Mouse (Mus musculus): ENCODE results near the gene Camta1. TPM values are rescaled to one million over a fixed set of nuclear protein-coding genes. Genes with fewer than 3 reads are reported as not detected.

The Camta1 gene
- total RNA-seq, 2 experiments from 2014 or later = 152 to 172 TPM

DNA sequence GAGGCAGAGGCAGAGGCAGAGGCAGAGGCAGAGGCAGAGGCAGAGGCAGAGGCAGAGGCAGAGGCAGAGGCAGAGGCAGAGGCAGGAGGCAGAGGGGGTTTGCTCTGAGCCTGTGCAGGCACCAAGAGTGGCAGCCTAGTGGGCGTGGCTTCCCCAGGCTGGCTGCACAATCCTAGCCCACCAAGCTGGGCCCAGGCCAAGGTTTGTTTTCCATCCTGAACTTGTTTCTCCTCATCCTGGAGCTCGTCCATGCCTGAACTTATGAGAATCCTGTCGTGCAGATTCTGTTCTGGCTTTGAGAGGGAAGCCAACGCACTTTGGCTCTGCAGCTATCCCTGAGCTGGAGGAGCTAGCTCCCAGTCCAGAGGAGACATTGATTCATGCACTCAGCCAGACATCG lies 123.4 kb downstream of the Camta1 start:
- peak; percentile 43 for DNase-seq

DNA sequence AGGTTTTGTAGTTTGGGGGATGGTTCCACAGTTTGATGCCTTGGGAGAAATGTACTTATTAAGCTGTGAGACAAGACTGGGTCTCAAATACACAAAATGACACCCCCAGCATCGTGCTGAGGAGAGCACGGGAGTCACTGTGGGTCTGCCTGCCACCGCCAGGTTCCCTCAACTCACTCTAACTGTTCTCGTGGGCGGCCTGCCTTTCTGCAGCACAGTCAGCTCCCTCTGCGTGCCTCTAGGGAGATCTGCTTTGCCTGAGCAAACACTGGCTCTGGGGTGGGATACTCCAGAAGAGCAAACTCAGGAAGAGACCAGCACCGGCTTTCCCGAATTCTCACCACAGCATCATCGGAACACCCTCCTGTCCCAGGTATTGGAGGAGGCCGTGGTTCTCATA lies 129.0 kb downstream of the Camta1 start:
- DNase-seq = no peak

DNA sequence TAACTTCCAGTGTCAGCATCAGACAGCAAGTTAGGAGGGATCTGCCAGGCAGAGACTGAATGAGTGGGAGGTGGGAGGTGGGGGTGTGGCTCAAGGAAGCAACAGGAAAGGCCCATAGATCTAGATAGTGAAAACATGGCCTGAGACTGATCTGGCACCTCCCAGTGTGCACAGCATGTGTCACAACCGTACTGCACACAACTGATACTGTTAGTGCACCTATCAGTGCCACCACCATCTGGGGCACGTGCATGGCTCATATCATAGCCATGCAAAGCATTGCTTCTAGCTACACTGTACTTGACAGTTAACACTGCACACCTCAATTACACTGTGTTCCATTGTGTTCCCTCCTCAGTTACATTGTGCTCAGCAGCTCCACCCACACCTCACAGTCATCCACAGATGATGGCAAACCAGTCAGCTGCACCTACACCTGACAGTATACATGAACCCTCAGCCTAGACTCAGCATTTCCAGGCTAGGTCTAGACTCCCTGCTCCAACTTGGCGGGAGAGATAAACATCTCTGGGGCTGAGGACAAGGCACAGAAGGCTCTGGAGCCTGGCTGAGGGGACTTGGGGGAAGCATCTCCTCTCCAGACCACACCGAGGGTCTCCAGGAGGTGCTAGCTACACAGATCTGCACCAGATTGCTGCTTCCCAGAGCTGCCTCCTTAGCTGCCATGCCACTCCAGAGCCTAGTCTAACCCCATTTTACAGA lies 131.5 kb downstream of the Camta1 start:
- DNase-seq = no peak

DNA sequence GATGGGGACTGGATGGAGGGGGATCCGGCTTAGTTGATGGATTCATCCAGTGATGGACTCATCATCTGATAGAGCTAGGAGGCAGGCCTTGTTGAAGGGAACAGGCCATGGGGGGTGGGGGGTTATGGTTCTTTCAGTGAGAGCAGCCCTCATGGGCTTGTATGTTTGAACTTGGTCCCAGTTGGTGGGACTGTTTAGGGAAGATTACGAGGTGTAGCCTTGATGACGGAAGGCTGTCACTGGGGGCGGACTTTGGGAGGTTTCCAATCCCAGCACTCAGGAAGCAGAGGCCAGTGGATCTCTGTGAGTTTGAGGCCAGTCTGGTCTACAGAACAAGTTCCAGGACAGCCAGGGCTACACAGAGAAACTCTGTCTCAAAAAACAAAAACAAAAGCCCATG lies 132.6 kb downstream of the Camta1 start:
- DNase-seq = no peak

DNA sequence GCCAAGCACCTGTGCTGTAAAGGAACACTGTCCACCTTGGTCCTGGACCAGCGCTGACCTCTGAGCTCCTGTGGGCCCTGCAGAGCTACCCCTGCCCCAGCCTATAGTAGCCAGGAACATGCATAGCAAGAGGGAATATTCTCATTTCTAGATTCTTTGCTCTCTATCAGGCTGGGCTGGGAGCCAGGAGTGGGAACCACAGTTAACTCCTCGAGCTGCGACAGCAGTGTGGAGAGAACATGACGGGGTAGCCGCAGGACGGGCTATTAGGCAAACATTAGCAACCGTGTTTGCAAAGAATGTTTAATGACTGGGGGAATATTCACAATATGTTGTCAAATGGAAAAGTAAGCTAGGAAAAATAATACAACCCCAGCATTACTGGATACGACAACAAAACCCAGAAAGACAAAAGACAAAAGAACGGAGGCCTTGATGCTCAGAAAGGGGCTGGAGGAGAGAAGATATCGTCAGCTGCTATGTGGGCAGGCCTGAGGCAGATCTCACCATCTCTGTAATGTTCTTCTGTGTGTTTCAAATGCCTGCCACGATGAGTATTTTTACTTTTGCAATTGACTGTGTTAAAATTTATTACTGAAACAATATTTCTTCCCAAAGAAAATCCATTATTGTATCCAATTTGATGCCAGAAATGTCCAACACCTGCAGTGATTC lies 133.1 kb downstream of the Camta1 start:
- no peak for DNase-seq

DNA sequence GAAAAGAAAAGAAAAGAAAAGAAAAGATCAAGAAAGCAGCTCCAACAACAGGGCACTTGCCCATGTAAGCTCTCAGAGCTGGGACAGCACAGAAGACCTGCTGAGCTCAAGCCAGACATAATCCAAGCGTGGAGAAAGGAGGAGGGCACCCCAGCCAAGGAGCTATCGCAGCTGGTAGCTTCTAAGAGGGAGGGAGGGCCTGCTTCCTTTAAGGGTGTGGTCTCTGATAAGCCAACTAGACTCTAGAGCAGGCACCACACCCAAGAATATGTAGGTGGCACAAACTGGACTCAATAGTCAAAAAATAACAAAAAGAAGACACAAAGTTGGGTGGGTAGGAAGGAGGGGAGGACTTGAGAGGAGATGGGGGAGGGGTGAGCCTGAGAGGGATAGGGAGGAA lies 135.3 kb downstream of the Camta1 start:
- no peak for DNase-seq

DNA sequence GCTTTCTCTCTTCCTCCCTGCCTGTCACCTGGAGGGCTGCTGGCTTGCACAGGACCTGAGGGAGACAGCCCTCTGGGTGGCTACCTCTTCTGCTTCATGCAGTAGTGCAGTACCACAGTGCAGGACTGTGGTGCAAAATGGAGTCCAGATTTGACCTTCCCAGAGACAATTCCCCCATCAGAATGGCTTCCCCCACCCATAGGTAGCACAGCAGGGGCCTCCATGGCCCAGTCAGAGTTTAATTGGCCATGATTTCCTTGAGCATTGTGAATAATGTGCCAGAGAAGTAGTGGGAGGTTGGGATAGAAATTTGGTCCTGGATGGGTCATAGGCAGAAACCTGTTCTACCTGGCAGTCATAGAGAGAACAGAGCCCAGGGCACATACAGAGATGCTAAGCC lies 136.8 kb downstream of the Camta1 start:
- no peak for DNase-seq

DNA sequence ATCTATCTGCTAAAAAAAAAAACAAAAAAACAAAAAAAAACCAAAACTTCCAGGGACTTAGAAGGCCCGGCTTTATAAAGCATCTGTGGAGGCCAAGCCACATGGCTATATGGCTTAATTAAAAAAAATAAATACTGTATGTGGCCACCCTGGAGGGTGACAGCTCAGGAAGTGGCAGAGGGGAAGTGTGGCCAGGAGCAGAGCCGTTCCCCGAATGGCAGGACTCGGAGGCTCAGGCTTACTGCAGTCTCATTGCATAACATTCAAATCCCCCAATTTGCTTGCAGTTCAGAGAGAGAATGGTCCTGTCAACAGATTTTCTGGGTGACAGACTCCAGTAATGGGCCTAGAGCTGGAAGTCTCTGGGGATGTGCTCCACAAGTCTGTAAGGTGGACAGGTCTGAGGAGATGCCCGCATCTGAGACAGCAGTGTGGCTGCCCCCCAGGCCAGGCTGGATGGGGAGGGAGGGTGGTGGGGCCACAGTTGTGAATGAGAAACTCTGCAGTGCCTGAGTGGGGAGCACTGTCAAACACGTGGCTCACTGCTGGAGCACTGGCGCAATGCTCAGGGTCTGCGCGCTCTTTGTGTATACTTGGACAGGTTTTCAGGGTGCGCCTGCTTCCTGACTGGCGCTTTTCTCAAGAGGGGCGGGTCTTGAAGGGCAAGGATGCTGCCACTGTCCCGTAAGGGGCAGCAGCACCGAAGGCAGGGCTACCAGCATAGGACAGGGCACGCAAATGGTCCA lies 140.8 kb downstream of the Camta1 start:
- no peak for DNase-seq

DNA sequence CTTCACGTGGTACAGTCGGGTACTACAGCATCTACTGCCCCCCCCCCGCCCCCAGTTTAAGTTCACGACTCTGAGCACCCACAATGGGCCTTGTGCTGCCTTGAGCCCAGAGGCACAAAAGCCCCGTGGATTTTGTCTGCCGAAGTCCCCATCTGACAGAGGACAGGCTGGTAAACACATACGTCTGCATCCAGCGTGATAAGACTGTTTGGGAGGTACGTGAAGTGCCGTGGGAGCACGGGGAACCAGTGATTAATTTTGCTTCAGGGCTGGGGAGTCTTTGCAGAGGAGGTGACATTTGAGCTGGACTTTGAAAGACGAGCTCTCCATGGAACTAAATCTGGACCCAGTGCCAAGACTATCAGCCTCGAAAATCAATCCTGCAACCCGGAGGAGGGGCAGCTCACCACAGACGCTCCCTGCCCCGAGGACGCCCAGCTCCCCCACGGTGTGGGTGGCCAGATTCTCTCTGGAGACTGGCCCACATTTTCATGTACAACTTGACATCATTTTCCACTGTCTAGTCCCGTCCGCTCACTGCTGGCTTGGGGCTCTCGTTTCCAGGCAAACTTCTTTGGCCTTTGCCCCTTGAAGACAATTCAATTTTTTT lies 142.7 kb downstream of the Camta1 start:
- DNase-seq = no peak

DNA sequence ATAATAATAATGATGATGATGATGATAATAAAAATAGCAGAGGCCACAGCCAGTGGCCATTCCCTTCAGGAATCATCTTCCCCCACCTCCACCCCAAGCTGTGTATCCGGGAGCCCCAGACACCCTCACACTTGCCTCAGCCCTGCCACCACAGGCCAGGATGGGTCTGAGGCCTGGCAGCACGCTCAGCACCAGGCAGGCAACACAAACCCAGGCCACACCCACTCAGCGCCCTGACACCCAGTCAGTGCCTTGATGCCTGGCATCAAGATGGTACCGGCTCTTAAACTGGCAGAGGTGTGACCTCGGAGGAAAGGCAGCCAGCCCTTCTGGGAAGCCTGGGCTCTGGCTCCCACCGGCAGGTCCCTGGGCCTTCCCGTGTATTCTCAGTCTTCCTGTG lies 143.8 kb downstream of the Camta1 start:
- no peak for DNase-seq

DNA sequence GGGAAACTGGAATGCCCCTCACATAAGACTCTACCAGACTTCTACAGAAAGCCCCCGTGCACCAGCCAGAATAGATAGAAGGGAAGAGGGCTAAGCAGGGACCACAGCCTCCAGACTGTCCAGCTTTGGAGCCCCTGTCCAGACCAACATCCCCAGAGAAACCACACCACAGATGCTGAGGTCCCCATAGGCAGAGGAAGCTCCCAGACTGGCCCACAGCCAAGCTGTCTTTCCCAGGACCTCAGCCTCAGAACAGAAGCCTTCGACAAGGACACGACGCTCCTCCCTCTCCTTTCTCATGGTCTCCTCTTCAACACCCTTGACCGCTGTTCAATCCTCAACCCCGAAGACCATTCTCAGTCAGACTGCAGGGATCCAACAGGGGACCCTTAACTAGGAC lies 148.0 kb downstream of the Camta1 start:
- DNase-seq = no peak

DNA sequence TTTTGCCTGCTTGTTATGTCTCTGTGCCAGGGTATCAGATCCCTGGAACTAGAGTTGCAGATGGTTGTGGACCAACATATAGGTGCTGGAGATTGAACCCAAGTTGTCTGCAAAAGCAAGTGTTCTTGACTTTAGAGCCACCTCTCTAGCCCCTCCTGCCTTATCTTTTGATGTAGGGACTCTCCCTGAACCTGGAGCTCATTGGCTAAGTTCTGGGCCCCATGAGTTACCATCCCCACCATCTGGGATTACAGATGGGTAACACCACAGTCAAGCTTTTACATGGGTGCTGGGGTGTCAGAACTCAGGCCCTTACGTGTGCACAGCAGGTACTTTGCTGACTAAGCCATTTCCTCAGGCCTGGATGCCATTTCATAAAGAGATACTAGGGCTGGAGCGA lies 150.3 kb downstream of the Camta1 start:
- DNase-seq = no peak

DNA sequence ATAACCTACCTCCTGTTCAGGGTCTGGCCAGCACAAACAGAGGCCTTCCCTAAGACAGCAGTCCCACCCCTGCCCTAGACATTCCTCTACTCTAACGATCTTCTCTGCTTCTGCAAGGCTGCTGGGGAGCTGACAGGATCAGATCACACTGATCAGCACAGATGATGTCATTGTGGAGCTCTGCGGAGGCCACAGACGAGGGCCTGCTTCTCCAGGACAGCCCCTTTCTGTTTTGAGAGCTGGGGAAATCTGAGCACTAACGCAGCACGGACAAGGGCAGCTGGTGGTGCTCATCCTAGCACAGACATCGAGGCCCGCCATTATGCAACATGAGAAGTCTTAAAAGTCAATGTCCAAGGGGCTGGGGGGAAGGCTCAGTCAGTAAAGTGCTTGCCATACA lies 151.2 kb downstream of the Camta1 start:
- DNase-seq = no peak

DNA sequence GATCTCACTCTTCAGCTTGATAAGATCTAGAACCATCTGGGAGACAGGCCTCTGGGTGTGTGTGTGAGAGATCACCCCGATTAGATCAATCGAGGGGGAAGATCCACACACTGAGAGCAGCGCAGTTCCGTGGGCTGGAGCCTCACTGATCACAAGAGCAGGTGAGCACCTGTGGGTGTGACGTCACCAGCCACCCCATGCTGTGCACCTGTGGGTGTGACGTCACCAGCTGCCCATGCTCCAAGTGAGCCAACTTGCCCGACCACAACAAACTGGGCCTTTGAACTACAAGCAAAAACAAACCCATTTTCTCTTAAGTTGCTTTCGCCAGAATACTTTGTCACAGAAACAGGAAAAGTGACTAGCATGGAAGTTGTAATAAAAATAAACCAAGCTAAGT lies 152.4 kb downstream of the Camta1 start:
- no peak for DNase-seq

DNA sequence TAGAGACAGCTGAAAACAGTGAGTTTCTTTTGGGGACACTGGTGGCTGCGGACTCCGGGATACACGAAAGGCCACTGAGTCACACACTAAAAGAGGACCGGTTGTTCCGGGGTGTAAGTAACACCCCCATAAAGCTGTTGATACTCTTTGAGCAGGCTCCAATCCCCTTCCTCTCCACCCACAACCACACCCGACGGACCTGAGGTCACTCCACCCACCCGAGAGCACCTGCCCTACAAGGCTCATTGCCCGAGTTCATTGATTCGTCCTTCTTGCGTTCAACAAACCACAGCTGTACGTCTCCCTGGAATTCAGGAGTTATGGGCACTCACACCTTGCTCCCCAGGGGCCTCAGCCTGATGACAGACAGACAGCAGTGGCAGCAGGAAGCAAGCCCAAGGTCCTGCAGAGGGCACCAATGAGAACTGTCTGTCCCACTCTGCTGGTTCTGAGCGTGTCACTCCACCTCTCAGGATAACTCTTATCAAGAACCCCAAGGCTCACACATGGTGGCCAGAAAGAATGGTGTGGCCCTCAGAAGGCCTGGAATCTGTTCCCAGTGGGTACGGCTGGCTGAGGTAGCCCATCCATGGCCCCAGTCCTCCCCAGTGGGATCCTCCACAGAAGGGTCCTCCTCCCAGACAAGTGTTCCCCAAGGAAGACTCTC lies 158.5 kb downstream of the Camta1 start:
- DNase-seq = no peak

DNA sequence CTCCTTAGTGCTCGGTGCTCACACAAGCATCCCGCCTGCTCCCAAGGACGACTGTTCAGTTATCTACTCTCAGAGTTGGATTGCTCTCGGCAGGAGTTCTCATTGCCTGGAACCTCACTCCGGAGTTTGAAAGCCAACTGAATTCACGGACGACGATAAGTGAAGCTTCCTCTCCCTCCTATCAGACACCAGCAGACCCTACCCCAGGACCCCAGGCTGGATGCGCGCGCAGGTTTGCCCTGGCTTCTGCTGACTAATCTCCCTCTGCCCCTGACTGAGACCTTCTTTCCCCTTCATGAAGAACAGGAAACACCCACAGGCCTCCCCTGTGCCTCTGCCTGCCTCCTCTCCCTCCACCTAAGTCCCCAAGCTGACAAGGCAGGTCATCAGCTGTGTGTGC lies 159.2 kb downstream of the Camta1 start:
- DNase-seq = no peak

DNA sequence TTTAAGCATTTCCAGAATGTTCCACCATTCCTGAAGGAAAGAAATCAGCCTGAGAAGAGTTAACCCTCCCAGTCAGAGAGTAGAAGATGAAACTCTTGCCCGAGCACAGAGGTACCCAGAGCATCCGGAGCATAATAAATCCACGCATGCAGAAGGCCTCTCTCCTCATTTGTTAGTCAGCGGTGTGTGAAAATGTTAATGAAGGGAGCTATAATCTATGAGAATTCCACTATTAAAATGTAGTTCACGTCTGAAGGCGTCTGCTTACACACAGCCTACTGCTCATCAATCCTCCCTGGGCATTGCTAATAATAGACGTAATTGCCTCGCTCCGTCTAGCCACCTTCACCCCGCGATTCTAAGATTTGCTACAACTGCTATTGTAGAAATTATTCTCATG lies 165.7 kb downstream of the Camta1 start:
- no peak for DNase-seq

DNA sequence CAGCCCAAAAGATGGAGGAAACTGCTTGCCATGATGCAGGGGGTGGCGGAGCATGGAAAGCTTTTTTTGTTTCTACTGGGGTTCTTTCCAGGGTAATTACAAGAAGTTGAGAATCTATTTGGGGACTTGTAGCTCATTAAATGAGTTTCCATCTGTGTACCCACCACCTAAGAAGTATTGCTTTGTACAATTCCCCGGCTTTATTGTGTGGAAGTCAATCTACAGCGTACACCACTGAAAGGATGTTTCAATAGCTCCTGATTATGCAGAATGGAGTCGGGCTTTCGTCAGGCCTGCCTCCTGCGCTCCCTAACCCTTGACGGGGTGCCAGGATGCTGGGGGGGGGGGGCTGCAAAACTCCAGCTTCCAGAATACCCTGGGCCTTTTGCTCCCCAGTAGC lies 167.1 kb downstream of the Camta1 start:
- no peak for DNase-seq

DNA sequence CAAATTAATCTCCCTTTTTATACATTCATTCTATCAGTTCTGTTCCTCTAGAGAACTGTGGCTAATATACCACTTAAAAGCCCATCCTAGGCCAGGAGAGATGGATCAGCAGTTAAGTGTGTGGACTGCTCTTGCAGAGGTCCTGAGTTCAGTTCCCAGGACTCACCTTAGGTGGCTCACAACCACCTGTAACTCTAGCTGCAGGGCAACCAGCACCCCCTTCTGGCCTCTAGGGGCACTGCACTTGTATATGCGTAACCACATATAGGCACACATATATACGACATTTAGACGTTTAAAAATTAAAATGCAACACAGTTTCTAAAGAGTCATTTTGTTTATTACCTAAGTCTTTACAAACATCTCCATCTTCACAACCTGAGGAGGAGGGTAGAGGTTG lies 167.6 kb downstream of the Camta1 start:
- DNase-seq = no peak

DNA sequence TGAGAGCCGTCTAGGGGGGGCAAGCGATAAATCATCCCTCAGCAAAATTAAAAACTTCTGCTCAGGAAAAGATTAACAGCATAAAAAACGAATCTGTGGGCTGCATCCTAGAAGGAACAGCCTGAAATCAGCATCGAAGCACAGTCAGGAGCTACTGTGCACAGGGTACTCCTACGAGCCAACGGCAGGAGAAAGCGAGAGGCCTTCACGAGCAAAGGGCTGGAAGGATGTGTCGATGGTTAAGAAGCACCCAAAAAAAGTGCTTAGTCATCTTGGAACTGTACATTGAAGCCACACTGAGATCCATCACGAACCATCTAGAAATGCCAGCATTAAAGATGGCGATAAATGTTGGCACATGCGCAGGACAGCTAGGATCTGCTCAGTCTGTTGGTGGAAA lies 171.6 kb downstream of the Camta1 start:
- DNase-seq = no peak

DNA sequence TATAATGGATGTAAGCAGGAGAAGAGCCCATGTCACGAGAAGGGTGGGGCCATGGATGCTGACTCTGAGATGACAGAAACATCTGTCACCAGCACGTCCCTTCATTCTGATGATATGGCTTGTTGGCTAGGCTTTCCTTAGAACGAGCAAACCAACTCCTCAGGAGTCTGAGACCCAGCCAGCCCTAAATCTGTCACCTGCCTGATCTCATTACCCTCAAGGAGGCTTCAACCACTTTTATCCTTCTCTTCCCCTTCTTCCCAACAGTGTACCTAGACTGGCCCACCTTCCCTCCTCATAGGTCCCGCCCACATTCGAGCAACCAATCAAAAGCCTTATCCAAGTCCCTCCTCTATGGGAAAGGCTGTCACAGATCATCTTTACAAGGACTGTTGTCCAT lies 173.5 kb downstream of the Camta1 start:
- no peak for DNase-seq

DNA sequence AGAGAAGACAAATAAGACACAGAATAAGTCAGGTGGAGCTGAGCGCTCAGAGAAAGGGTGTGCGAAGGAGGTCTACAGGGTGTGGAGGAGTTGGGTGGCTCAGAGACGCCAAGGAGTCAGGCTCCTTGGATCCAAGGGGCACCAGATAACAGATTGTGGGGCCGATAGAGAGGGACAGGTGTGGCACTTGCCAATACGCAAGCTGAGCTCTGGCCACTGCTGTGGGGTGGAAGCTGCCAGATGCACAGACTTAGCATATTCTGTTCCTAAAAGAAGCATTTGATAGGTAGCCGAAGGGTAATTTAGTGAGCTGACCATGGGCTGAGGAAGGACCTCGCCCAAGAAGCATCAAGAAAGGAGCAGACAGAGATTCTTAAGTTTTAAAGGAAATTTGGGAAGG lies 177.1 kb downstream of the Camta1 start:
- no peak for DNase-seq
